Mouse (Mus musculus): ENCODE measurements around the gene Ppp5c.

The Ppp5c gene

GRCm38 (mm10) chr7:17027588-17028343, at the start of gene Ppp5c:
Gene Ppp5c (minus strand): TSS chr7:17027924.
- peak; percentile 48; the same call in 1 of the 2 replicates for TF ChIP-seq GATA4 (IDR thresholded peaks at IDR 0.05; ENCODE audit: insufficient replicate concordance, low read length)

- no peak for TF ChIP-seq GATA4 (IDR thresholded peaks at IDR 0.05; ENCODE audit: insufficient replicate concordance, low read length)
These were observed 48.8 kb upstream of the Ppp5c start for GRCm38 (mm10) chr7:17076542-17076941.

GRCm38 (mm10) chr7:17073904-17074615, 46.3 kb upstream of the Ppp5c start, which contains the start of gene Psg16:
Gene Psg16 (plus strand): TSS chr7:17074040.
- no peak for TF ChIP-seq GATA4 (IDR thresholded peaks at IDR 0.05; ENCODE audit: insufficient replicate concordance, low read length)

DNA sequence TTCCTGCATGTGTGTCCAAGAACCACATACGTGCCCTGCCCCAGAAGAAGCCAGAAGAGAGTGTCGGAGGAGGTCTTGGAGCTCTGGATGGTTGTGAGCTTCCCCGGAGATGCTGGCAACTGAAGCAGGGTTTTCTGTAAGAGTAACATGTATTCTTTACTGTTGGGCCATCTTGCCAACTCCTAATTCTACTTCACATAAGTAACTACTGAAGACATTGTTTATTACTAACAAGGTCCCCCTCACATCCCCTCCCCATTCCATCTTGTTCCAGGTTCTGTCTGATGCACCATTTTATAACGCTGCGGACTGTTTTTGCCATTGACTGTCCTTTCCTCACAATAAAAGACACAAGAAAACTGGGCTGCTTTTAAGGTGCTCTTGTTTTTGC, 45.8 kb upstream of the Ppp5c start:
- TF ChIP-seq GATA4 (IDR thresholded peaks at IDR 0.05; ENCODE audit: insufficient replicate concordance, low read length), result no peak

DNA sequence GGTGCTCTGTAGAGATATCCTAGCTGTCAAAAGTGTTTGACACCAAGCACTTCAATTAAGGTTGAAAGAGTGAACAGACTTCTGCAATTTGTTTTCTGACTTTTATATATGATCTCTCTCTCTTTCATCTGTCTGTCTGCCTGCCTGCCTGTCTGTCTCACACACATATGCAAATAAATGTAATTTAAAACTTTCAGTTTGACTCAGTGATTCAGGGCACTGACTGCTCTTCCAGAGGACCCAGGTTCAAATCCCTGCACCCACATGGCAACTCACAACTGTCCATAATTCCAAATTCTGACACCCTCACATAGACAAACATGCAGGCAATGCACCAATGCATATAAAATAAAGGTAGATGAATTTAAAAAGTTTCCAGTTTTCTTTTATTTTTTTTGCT, 39.3 kb upstream of the Ppp5c start:
- TF ChIP-seq GATA4 (IDR thresholded peaks at IDR 0.05; ENCODE audit: insufficient replicate concordance, low read length), result no peak

DNA sequence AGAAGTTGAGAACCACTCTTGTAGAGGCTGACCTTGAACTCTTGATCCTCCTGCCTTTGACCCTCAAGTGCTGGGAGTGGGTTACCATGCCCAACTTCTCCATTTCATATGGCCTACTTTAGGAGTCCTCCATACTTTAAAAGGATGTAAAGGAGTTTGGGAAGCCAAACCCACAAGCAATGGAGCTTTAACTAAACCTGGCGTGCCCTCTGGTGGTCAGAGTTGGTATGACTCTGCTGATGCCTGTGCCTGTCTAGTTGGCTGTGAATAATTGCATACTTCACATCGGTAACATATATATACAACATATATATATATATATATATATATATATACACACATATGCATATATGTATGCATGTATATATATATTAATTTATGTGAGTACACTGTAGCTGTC, 38.7 kb upstream of the Ppp5c start:
- no peak for TF ChIP-seq GATA4 (IDR thresholded peaks at IDR 0.05; ENCODE audit: insufficient replicate concordance, low read length)

DNA sequence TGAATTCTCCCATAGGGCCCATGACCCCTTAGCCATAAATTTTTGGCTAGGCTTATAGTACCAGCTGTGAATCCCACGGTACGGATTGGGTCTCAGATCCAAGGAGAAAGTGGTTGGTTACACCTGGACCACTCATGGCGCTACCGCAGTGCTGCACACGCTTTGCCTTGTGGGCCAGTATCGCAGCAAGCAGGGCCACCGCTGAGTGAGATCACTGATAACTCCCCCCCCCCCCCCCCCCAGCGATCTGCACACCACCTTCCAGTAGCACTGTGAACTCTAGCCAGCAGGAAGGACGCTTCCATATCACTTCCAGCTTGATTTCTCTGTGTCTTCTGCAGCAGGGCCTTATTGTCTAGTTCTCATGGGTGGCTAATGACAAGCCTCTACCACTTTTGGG, 37.9 kb upstream of the Ppp5c start:
- no peak for TF ChIP-seq GATA4 (IDR thresholded peaks at IDR 0.05; ENCODE audit: insufficient replicate concordance, low read length)

DNA sequence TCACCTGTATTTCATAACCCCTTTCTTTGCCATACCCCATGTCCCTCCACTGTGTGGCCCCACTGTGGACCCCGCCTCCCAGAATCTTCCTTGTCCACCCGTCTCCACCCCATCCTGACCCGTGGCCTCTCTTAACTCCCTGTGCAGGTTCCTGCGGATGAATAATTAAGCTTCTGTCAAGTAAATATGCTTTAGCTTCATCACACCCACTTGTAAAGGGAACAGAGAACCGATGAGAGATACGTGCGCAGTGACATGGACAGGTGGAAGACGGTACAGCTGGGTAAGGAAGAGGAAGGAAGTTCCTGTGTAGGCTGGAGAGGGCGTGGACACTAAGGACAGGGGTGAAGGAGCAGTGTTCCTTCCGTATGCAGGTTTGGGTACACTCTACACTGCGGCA, 35.1 kb upstream of the Ppp5c start:
- TF ChIP-seq GATA4 (IDR thresholded peaks at IDR 0.05; ENCODE audit: insufficient replicate concordance, low read length), result no peak

DNA sequence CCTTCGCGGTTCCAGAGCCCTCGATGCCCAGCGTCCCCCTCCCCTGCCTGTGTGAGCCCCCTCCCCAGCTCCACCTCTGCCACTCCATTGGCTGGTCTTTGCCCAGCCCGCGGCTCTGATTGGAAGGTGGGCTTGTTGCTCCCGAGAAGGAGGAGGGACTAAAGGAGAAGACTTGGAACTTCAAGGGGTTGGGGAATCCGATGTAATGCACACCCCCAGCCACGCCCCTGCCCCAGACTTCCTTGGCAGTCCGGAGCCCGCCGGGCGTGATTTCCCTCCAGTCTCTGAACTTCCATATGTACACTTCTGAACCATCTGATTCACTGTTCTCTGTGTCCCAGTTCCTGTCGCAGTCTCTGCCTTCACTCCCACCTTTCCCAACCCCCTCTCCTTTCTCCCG, 34.7 kb upstream of the Ppp5c start, which contains the start of gene Hif3a:
TSS of gene Hif3a (minus strand) at position 39 of the 400 bp plus-strand sequence.
- no peak for TF ChIP-seq GATA4 (IDR thresholded peaks at IDR 0.05; ENCODE audit: insufficient replicate concordance, low read length)

DNA sequence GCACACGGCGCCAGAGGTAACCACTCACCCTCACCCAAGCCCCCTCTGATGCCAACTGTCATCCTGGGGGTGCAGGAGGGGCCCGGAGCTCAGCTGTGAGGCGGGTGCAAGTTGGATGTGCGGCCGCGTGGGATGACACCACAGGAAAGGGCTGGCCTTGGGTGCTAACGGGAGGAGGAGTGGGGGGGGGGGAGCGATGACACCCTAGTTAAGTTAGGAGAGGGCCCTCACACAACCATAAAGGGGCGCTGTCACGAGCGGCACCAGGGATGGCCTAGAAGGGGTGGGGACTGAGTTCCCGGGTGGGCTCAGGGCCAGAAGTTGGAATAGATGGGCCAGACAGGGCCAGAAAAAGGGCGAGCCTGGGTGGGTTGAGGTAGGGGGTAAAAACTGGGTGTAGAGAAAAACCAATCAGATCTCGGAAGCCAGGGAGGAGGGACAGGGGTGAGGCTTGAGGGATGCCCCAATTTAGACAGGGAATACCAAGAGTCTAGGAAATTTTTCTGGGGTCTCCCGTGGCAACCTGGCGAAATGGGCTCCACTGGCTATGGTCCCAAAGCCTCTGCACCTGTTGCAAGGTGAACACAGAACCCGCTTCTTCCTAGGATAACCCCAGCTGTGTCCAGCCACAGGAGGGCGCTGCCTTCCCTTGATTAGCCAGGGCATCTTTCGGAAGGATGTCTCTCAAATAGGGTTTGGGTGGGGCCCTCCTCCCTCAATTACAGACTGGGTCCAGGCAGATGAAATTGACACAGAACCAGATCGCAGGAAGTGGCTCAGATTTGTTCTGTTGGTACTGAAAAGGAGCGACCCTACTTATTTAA, 33.3 kb upstream of the Ppp5c start:
- TF ChIP-seq GATA4 (IDR thresholded peaks at IDR 0.05; ENCODE audit: insufficient replicate concordance, low read length), result no peak

DNA sequence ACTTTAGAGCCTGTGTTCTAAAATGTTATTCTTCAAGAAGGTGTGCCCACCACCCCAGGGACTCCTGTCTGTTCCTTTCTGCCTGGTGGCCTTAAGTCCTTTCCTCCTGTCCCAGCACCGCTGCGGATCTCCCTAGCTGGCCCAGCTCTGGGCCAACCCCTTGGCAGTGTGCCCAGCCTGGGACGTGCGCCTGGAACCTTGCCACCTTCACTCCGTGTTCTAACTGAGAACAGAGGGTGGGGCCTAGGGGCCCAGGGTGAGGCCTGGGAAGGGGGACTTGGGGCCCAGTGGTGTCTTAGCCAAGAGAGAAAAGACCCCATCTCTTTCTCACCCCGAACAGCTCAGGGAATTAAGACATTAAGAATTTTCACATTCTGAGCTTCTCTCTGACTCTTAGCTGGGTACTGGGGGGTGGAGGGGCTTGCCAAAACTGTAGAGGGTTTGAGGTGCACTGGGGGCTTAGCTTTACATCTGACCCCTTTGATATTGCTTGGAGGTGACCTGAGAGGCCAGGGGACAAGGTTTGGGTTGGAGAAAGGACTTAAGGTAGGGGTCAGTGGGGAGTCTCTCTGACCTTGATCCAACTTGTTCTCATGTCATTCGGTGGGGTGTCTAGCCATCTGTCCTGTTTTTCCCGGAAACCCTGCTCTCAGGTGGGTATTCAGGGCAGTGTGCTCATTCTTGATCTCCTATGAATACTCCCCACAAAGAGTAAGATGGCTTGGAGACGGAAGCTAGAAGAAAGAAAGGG, 32.5 kb upstream of the Ppp5c start:
- no peak for TF ChIP-seq GATA4 (IDR thresholded peaks at IDR 0.05; ENCODE audit: insufficient replicate concordance, low read length)

- no peak for TF ChIP-seq GATA4 (IDR thresholded peaks at IDR 0.05; ENCODE audit: insufficient replicate concordance, low read length)
These were observed 31.7 kb upstream of the Ppp5c start for GRCm38 (mm10) chr7:17059463-17059844.

DNA sequence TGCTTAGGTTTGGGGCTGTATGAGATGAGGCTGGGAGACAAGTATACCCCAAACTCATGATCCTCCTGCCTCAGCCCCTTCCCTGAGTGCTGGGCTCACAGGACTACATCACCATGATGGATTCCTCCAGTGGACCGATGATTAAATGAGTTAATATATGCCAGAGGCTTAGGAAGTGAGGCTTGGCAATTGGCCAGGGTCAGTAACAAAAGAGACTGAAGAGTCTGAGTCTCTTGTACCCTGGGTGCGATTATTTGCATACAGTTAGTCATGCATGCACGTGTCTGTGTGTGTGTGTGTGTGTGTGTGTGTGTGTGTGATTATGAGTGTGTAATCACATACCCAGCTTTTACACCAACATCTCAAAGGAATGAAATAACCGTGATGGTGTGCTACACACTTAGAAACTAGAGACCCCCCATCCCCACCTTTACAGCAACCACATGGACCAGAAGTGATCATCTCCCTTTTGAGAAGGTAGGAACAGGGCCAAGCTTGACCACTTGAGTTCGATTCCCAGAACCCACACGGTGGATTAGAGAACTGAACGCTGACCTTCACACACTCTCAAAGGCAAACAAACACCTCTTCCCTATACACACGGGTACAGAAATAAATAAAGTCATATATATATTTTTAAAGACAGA, 31.2 kb upstream of the Ppp5c start:
- no peak for TF ChIP-seq GATA4 (IDR thresholded peaks at IDR 0.05; ENCODE audit: insufficient replicate concordance, low read length)

DNA sequence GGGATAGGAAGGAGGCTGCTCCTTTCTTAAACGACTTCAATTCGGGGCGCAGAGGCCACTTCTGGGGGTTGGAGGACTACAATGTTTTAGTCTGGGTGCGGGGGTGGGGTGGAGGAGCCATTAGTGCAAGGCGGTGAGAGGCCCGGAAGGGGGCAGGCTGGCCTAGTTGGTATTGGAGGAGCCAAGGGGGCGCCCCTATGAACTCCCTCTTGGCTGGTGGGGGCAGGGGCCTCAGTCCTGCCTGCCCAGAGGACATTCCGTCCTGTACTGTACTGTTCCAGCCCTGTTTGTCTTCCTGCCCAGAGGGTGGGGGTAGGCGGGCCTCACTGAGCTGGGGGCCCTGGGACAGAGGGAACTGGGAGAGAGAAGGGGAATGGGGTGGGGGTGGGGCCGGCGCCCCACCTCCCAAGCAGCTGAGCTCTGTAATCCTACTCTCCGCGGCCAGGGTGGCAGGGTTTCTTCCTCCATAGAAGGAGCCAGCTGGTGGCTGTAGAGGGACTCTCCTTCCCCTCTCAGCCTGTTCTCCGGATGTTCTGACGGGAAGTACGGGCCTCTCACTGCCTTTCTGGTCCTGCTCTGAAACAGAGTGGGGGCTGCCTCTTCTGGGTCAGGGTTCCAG, 30.5 kb upstream of the Ppp5c start:
- TF ChIP-seq GATA4 (IDR thresholded peaks at IDR 0.05; ENCODE audit: insufficient replicate concordance, low read length), result peak; percentile 22; the same call in 1 of the 2 replicates

Measured in liver, adult (tissue).